Mouse (Mus musculus) frontal cortex, postnatal 25 days (tissue): ENCODE measurements around the gene Rpl24.

ENCODE experiments used
- DNase-seq, 2 experiments: peaks; one replicate each; pipeline ENCODE4 v3.0.0; 2022; ENCODE audit warnings: low spot score in 2 of 2

The Rpl24 gene

GRCm38 (mm10) chr16:55970416-55970815 is 4.3 kb downstream of the Rpl24 start:
- DNase-seq, result no peak

DNA sequence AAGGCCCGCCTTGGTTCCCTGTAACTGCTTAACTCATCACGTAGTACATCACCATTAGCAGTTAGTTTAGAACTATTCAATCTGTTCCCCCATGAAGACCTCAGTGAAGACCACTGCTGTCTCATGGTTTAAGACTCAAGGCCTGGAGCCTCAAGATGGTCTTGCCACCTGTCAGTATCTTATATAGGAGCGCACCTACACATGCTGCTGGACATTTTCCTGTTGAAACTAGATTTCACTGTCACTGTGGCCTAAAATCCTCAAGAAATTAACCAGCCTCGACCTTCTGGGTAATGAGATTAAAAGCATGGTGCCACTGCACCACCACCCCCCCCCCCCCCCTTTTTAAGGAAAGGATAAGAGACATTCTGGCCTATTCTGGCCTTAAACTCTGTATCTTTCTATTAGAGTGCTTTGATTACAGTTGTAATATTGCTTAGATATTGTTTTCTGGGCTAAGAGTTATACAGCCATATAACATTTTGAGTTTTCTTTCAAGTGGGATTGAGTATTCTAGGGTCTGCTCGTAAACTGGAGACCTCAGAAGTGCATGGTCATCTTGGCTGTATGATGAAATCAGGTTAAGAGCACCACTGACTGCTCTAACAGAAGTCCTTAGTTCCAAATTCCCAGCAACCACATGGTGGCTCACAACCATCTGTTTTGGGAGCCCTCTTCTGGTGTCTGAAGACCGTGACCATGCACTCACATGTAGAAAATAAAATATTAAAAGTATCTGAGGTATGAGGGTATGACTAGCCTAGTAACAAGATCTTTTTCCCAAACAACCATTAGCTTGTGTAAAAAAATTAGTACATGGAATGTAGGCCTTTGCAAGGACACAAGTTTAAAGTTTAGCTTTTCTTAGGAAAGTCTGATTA is 5.9 kb downstream of the Rpl24 start:
- no peak for DNase-seq

GRCm38 (mm10) chr16:55972626-55973201 is 6.6 kb downstream of the Rpl24 start:
- no peak for DNase-seq

DNA sequence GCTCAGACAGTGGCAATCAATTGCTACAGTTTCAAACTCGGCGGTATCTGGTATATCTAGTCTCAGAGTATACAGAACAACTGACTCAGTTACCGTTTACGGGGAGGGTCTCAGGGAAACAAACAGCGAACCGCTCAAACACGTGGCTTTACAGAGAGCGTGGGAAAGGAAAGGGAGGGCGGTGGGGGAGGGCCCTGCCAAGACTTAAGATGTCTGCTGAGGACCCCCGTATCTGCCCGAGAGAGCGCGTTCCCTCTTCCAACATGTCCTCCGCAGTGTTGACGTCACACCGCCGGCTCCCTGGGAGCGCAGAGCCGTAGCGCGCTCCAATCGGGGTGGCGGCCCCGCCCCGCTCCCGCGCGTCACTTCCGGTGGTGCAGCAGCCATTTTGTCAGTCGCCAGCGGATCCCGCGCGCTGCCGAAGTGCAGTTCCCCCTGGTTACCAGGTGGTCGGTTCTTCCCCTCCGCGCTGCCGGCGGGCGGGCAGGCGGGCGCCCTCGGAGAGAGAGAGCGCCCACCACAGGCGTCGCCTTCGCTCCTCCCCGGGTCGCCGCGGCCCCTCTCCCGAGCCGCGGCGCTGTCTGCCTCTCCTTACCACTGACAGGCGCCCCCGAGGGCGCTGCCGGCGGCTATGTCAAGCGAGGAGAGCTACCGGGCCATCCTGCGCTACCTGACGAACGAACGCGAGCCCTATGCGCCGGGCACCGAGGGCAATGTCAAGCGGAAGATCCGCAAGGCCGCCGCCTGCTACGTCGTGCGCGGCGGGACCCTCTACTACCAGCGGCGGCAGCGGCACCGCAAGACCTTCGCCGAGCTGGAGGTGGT is 7.6 kb downstream of the Rpl24 start, which contains the start of gene Zbtb11:
Gene Zbtb11, plus strand, starts transcription at position 453 of the 825 bp plus-strand sequence.
- DNase-seq, result peak; percentile 97

GRCm38 (mm10) chr16:55974256-55974902 is 8.3 kb downstream of the Rpl24 start:
- peak; percentile 55 to 65 for DNase-seq

- no peak for DNase-seq
Observed at GRCm38 (mm10) chr16:55974903-55975285, 8.8 kb downstream of the Rpl24 start.

DNA sequence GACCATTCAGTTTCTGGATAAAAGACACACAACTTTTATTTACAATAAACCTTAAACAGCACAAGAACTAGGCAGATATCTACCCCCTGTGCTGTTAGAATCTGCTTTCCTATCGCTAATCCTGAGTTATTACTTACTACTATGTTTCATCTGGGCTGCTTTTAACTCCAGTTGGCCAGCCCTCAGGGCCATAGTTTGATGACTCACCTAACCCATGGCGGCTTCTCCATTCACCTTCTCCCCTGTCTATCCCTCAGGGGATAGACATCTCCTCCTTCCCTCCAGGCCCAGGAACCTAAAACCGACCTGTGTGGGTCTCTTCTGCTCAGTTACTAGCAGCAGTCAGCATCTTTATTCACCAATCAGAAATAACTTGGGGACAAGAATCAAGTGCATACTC is 19.9 kb downstream of the Rpl24 start:
- no peak for DNase-seq

DNA sequence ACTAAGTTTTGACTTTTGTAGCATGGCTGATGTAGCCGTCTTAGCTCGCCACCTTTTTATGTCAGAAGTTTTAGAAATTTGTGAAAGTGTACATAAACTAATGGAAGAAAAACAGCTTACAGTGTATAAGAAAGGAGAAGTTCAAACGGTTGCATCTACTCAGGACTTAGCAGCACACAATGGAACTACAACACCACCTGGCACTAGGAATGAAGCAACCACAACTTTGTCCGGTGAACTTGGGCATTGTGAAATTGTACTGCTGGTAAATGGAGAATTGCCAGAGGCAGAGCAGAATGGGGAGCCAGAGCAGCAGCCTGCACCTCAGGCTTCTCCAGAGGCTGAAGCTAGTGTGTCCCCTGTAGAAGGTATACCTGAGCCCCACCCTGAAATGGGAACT is 24.2 kb downstream of the Rpl24 start:
- DNase-seq, result no peak

DNA sequence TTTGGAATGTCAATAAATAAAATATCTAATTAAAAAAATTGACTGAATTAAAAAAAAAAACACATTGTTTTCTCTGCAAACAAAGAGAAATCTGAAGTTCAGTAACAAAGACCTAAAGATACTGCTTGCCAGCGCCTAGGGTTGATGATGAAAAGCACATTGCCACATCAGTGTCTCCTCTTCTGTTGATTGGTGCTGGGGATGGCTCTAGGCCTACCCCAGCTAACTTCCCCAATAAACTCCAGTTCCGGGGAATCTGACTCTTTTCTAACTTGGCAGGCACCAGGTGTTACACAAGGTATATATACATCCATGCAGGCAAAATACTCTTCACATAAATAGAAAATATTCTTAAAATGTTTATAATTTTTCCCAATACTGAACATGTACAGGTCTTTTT is 28.2 kb downstream of the Rpl24 start:
- no peak for DNase-seq

GRCm38 (mm10) chr16:56006798-56007197 is 40.7 kb downstream of the Rpl24 start:
- DNase-seq, result no peak

- DNase-seq, result no peak
Observed at GRCm38 (mm10) chr16:56008862-56009261, 42.8 kb downstream of the Rpl24 start.

DNA sequence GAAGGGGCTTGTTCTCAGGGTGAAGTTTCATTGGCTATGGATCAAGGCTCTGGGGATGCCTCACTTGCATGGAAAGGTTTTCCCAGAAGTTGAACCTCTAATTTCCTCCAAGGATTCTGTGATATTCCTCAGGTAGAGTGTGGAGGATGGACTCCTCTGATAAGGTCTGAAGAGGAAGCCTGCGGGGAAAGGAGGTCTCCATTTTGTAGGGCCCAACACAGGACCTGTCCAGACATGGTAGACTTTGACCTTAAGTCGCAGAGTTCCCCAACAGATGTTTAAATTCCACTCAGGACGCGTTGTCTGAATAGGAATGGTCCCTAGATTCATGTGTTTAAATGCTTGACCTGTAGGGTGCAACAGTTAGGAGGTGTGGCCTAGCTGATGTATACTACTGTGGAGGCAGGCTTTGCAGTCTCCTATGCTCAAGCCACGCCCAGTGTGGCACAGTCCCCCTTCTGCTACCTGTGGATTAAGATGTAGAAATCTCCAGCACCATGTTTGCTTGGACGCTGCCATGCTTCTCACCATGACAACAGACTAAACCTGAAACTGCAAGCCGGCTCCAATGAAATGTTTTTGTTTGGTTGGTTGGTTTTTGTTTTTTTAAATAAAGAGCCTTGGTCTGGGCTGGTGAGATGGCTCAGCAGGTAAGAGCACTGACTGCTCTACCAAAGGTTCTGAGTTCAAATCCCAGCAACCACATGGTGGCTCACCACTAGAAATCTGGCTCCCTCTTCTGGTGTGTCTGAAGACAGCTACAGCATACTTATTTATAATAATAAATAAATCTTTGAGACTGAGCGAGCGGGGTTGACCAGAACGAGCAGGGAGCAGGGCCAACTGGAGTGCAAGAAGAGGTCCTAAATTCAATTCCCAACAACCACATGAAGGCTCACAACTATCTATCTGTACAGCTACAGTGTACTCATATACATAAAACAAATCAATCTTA is 47.0 kb downstream of the Rpl24 start:
- DNase-seq, result no peak

DNA sequence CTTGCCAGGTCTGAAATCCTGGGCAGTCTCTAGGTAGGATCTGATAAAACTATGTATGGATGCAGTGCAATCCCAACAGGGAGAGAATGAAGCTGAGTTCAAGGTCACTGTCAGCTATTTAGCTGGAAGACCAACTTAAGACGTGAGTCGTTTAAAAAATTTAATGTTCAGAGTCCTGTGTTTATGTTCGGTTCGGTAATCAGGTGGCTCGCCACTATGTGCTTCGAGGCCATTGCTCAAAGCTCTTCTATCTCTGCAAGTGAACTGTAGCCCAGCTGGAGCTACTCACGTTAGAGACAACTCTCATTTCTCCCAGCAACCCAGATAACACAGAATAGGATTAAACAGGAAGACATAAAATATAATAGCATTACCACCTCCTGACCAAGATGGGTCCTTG is 48.0 kb downstream of the Rpl24 start:
- no peak for DNase-seq

GRCm38 (mm10) chr16:56019660-56020059 is 53.6 kb downstream of the Rpl24 start:
- DNase-seq, result no peak
